Mouse (Mus musculus) thymus, postnatal 36 days (tissue): Measurements from ENCODE around the gene Ube2o.

ENCODE experiments used
- DNase-seq, 2 experiments: peaks; one replicate each; pipeline ENCODE4 v3.0.0; 2022; ENCODE audit warnings: mixed read lengths in 2 of 2

Gene Ube2o

DNA sequence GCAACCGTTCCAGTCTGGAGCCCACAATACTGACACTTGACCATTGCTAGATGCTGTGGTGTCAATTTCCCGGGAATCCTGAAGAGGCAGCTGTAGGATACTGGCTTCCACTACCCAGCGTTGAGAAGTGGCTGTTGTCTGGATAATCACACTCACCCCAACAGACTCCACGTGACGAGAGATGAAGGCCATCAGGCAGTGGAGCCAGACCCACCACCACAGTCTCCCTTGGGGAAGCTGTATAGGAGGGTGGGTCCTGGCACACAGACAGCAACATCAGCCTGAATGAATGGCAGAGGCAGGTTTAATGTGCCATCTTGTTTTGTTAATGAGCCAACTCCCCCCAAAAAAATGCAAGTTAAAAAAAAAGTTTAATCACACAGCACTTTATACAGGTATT is 43.9 kb downstream of the Ube2o start:
- DNase-seq = no peak

- no peak for DNase-seq
Observed at GRCm38 (mm10) chr11:116536685-116537084, 44.6 kb downstream of the Ube2o start.

DNA sequence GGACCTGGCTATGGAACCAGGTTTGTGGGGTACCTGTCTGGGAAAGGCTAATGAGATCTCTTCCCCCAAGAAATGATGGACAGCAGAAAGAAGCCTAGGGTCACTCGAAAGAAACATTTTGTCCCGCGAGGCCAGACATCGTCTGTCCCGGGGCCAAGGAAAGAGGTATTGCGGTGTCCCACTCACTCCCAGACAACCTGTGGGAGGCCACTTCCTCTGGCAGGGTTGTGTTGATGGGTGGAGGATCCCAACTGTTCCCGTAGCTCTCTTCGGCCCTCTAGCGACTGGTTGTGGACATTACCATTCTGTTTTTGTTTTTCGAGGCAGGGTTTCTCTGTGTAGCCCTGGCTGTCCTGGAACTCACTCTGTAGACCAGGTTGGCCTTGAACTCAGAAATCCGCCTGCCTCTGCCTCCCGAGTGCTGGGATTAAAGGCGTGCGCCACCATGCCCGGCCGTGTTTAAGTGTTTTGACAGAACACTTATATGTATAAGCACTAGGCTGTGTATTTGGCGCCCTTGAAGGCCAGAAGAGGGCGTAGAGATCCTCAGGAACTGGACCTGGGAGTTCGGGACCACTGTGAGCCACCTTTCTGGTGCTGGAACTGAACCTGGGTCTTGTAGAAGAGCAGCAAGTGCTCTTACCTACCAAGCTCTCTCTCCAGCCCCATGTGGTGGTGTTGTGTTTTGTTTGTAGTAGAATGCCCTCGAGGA is 46.9 kb downstream of the Ube2o start:
- DNase-seq = peak; percentile 44 to 55

DNA sequence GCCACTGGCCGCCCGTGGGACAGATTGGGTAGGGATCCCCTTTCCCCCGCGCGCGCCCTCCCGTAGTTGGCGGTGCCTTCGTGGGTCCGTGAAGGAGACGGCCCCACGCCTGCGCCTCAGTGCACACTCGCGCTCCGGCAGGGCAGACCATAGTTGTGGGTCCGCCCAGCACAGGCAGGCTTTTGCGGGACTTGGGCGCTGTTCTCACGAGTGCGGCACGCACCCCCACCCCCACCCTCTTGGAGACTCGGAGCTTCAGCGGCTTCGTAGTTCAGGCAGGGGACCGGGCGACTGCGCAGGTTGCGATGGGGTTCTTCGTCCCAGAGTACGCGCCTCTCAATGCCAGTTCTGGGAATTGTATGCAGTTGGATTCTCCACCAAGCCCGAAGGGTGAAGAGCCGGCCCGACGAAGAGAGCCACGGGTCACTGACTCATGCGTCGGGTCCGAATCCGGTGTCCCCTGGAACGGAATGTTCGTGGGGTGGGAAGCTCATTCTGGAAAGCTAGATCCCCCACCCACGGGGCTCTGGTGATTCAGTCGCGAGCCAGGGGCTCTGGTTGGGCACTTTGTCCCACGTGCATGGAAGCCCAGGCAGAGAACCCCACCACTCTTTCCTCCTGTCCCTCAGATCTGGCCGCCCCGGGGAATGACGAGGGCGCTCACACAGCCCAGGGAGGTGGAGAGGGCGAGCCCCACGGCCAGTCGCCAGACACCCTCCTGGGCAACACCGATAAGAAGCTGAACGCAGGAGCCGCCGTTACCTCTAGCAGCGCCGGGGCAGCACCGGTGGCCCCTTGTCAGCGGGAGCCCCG is 47.7 kb downstream of the Ube2o start:
- DNase-seq = no peak

DNA sequence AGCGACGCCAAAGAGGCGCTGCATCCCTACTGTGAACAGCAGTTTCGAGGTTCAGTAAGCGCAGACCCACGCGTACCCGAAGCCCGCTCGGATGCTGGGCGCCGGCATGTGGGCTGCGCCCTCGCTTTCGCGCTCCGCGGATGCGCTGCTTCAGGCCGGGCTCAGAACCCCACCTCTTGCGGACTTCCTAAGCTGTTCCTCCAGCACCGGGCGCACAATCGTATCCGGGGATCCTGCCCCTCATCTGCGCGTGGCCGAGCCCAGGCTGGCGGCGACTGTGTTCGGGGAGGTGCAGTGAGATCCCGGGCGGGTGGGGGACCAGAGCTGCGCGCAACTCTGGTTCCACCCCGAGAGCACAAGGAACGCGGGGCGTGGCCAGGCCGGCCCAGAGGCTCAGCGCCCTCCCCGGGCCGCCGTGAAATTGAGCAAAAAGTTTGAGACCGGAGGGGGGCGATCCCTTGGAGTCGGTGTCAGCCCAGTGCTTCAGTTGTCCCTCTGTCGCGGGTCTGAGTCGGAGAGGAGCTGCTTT is 48.4 kb downstream of the Ube2o start:
- peak; percentile 41 to 51 for DNase-seq

DNA sequence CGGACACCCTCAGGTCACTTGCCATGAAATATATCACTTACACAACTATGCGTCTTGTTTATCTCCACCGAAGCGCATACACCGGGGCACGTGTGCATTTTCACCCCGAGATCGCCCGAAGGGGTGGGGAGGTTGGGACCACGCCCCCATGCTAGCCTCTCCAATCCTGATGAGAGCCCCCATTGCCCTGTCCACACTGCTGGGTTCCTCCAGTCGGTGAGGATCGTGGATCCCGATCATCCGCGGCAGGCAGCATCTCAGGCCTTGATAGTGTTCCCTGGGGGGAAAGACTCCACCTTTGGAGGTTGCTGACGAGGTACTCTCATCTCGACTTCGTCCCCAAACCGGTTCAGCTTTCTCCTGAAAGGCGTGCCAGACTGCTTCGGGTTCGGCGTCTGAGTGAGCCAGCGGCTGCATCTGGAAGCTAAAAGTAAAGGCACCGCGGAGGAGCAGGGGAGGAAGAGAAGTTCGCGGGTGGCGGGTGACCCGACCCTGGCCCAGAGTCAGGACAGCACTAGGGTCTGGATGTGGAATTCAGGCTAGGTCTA is 48.9 kb downstream of the Ube2o start:
- no peak for DNase-seq

GRCm38 (mm10) chr11:116531371-116532191 is 49.7 kb downstream of the Ube2o start:
- DNase-seq = no peak

DNA sequence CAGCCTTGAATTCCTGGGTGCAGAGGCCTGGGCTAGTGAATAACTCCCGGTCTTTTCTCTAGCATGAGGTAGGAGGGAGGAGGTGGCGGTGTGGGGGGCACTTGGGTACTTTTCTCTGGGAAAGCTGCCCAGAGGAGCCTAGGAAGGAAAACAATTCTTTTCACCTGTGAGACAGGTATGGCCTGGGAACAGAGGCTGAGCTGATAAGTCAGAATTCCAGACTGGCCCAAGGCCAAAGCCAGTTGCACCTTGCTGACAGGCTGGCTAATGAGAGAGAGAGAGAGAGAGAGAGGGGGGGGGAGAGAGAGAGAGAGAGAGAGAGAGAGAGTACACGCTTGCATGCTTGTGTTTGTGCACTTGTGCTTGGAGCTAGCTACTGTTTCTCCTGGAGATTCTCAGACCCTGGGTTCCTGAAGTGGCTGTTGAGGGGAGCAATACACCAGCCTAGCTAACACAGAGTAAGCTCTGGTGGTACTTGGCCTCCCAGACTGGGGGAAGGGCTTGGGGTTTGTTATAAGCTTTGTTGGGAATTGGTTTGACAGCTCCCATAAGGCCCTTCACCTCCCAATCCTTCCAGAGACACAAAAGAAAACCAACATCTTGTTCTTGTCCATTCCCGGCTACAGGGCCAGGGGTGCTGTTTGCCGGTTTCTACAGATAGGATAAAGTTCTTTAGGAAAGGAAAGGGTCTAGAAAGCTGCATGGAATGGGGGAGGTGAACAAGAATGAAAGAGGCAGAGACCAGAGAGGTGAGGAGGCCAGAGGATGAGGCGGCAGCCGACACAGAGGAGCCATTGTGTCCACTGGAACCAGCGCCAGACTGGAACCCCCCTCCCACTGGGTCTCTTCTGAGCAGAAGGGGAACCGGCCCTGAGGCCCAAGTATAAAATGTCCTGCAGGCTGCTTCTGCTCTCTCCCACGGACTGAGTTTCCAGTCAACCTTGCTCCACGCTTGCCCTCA is 50.8 kb downstream of the Ube2o start, which contains the start of gene Sphk1:
Sphk1 (plus strand) TSS at position 739 of the 961 bp plus-strand sequence.
- no peak for DNase-seq

DNA sequence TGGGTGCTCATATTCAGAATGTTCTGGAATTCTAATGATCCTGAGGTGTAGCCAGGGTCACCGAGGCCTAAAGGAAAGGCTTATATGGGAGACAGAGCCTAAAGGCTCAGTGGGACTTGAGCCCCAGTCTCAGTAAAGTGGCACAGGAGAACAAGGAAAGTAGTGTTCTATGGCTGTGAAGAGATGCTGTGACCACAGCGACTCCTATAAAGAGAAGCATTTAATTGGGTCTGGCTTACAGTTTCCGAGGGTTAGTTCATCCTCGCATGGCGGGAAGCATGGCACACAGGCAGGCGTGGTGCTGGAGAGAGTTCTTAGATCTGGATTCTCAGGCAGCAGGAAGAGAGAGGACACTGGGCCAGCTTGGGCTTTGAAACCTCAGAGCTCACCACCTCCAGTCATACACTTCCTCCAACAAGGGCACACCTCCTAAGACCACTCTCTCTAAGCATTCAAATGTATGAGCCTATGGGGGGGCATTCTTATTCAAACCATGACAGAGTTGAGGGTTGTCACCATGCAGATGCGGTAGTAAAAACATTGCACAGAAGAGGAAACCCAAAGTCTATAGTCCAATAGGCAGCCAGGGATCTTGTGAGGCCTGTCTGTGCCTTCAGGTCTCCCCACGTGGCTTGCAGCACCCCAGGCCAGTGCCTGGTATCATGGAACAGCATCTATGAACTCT is 52.5 kb downstream of the Ube2o start:
- no peak for DNase-seq

GRCm38 (mm10) chr11:116523699-116524189 is 57.5 kb downstream of the Ube2o start:
- DNase-seq = no peak

GRCm38 (mm10) chr11:116522886-116523698 is 58.2 kb downstream of the Ube2o start:
- DNase-seq = no peak

- DNase-seq = no peak
Observed at GRCm38 (mm10) chr11:116522046-116522445, 59.2 kb downstream of the Ube2o start.

- DNase-seq = no peak
Observed at GRCm38 (mm10) chr11:116521143-116521542, 60.1 kb downstream of the Ube2o start.

GRCm38 (mm10) chr11:116518482-116518881 is 62.8 kb downstream of the Ube2o start:
- no peak for DNase-seq

- DNase-seq = no peak
Observed at GRCm38 (mm10) chr11:116515330-116516020, 65.8 kb downstream of the Ube2o start.

DNA sequence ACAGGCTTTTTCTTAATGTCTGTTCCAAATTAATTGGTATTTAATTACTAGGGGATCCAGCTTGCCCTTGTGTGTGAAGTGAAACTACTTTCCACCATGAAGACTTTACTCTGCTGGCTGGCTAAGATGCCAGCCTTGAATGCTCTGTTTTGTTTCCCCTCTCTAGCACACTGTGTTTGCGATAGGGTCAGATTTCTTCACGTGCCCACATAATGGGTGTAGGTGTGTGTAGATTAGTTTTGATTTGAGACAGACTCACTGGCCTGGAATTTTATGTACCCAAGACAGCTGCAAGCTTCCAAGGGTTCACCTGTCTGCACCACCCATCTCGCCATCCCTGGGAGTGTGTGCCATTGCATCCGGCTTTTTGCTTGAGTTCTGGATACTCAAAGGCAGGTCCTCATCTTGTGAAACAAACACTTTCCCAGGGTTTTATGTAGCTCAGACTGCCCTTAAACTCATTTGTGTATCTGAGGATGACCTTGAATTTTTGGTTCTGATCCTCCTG is 67.7 kb downstream of the Ube2o start:
- no peak for DNase-seq

GRCm38 (mm10) chr11:116512987-116513386 is 68.3 kb downstream of the Ube2o start:
- DNase-seq = no peak

DNA sequence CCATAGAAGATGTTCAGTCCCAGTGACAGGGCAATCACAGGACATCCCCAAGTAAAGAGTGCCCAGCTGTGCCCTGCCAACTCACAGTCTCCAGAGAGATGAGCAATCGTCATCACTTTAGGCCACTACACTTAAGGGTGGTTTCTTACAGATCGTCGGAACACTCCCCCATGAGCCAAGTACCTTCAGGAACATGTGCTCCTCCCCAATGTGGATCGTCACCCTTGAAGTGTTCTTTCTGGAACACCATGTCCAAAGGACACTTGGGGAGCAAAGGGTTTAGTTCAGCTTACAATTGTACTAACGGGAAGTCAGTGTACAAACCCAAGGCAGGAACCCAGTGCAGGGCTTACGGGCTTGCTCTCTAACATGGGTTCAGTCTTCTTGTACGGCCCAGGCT is 69.1 kb downstream of the Ube2o start:
- DNase-seq = no peak
